Mouse (Mus musculus) stomach, embryonic 16.5 days (tissue): ENCODE measurements around the gene Adam12. TPM values are rescaled to one million over a fixed set of nuclear protein-coding genes. Genes with fewer than 3 reads are reported as not detected.

Source experiments
- ATAC-seq: fragments of 200-750 bp; cut with Nextera tagmentation; 2 replicates; pipeline ENCODE4 v1.8.0; 2017; ENCODE audit warnings: moderate number of reproducible peaks, moderate TSS enrichment; ENCODE audit not compliant: insufficient read depth, low FRiP score
- H3K27ac ChIP-seq: fragments of 300-500 bp; sonication (generic); 2 replicates; pipeline ENCODE4 v1.5.1; 2014; ENCODE audit warnings: low read length
- H3K27me3 ChIP-seq: fragments of 300-500 bp; sonication (generic); 2 replicates; pipeline ENCODE4 v1.6.1; 2014; ENCODE audit warnings: low read length, control low read depth, mixed read lengths; ENCODE audit not compliant: control insufficient read depth, insufficient read depth
- H3K36me3 ChIP-seq: fragments of 300-500 bp; sonication (generic); 2 replicates; pipeline ENCODE4 v1.6.1; 2014; ENCODE audit warnings: low read length; ENCODE audit not compliant: control insufficient read depth, insufficient read depth
- H3K4me1 ChIP-seq: fragments of 300-500 bp; sonication (generic); 2 replicates; pipeline ENCODE4 v1.6.1; 2014; ENCODE audit warnings: low read length, control low read depth, mixed read lengths; ENCODE audit not compliant: control insufficient read depth, insufficient read depth
- H3K4me2 ChIP-seq: fragments of 300-500 bp; sonication (generic); 2 replicates; pipeline ENCODE4 v1.6.1; 2014; ENCODE audit warnings: low read depth, low read length, mixed read lengths
- H3K4me3 ChIP-seq: fragments of 300-500 bp; sonication (generic); replicated peaks from 2 replicates; pipeline ENCODE4 v1.5.1; 2014; ENCODE audit warnings: mild to moderate bottlenecking, low read length
- H3K9ac ChIP-seq: fragments of 300-500 bp; sonication (generic); 2 replicates; pipeline ENCODE4 v1.6.1; 2014; ENCODE audit warnings: low read length
- H3K9me3 ChIP-seq: fragments of 300-500 bp; sonication (generic); replicated peaks from 2 replicates; pipeline ENCODE4 v1.6.1; 2016; ENCODE audit warnings: low read length, control low read depth; ENCODE audit not compliant: control insufficient read depth
- WGBS: fragments of 180-500 bp; shearing (Covaris S2); extraction: QIAGEN DNeasy Blood & Tissue Kit; methylation state at CpG from one replicate; pipeline ENCODE4 v1.1.7; 2014; 5-methylcytosine and 5-hydroxymethylcytosine counted together
- polyA plus RNA-seq: library from polyadenylated mRNA; unstranded; fragments of >200 nt; fragmentation: Nextera tagmentation; extraction: Ambion mirVana; gene quantifications from 2 replicates; pipeline ENCODE4 v1.2.1, GENCODE M21; 2015

Adam12 gene
- polyA plus RNA-seq, 1 experiment from 2014 or later: 4.4 TPM

- Histone ChIP-seq H3K27me3 (no peaks in the 10 kb centered on the region), H3K9ac (no peak overlapping the region), H3K9me3 (no peaks in the 10 kb centered on the region), H3K27ac (no peak overlapping the region), H3K4me3 (no peak overlapping the region), H3K36me3 (no peaks in the 10 kb centered on the region), H3K4me1 (peaks cover 5% of the 10 kb centered on the region; the same call in 1 of the 2 replicates), H3K4me2 (no peak overlapping the region)
- 73% methylated on average over 5 of the region's 5 CpGs for WGBS
- peak; percentile 50; the same call in 1 of the 2 replicates for ATAC-seq
Observed at GRCm38 (mm10) chr7:133919918-133920317, 312.0 kb downstream of the Adam12 start.

- no peak overlapping the region for H3K4me2 ChIP-seq
- ATAC-seq: no peak
- no peaks in the 10 kb centered on the region for H3K36me3 ChIP-seq
- no peak overlapping the region for H3K9ac ChIP-seq
- 68% methylated on average over 5 of the region's 5 CpGs for WGBS
- peaks cover 5% of the 10 kb centered on the region; the same call in 1 of the 2 replicates for H3K4me1 ChIP-seq
- no peak overlapping the region for H3K27ac ChIP-seq
- H3K9me3 ChIP-seq: no peaks in the 10 kb centered on the region
- no peaks in the 10 kb centered on the region for H3K27me3 ChIP-seq
- no peak overlapping the region for H3K4me3 ChIP-seq
Observed at GRCm38 (mm10) chr7:133919306-133919705, 312.6 kb downstream of the Adam12 start.

GRCm38 (mm10) chr7:133916230-133916629 is 315.7 kb downstream of the Adam12 start:
- Histone ChIP-seq H3K27me3 (no peaks in the 10 kb centered on the region), H3K9me3 (no peaks in the 10 kb centered on the region), H3K9ac (no peak overlapping the region), H3K4me3 (no peak overlapping the region), H3K4me2 (no peak overlapping the region), H3K36me3 (no peaks in the 10 kb centered on the region), H3K27ac (no peak overlapping the region), H3K4me1 (no peaks in the 10 kb centered on the region)
- no peak for ATAC-seq
- 82% methylated on average over 9 of the region's 9 CpGs for WGBS

GRCm38 (mm10) chr7:133911881-133912280 is 320.1 kb downstream of the Adam12 start:
- no peak overlapping the region for H3K4me3 ChIP-seq
- WGBS: 76% methylated on average over 3 of the region's 3 CpGs

GRCm38 (mm10) chr7:133909833-133910375 is 322.0 kb downstream of the Adam12 start:
- Histone ChIP-seq H3K4me1 (no peaks in the 10 kb centered on the region), H3K27ac (no peak overlapping the region), H3K4me2 (no peak overlapping the region), H3K27me3 (no peaks in the 10 kb centered on the region), H3K4me3 (no peak overlapping the region), H3K9ac (no peak overlapping the region), H3K9me3 (no peaks in the 10 kb centered on the region; the same call in 1 of the 2 replicates), H3K36me3 (no peaks in the 10 kb centered on the region)
- 50% methylated on average over 7 of the region's 7 CpGs for whole genome bisulfite sequencing
- ATAC-seq: no peak

More at GRCm38 (mm10) chr7:133911881-133912280, 320.1 kb downstream of the Adam12 start:
- Histone ChIP-seq H3K9ac (no peak overlapping the region), H3K27ac (no peak overlapping the region), H3K36me3 (no peaks in the 10 kb centered on the region), H3K27me3 (no peaks in the 10 kb centered on the region), H3K9me3 (no peaks in the 10 kb centered on the region), H3K4me2 (no peak overlapping the region), H3K4me1 (no peaks in the 10 kb centered on the region)
- ATAC-seq: no peak

GRCm38 (mm10) chr7:133908966-133909365 is 323.0 kb downstream of the Adam12 start:
- H3K27ac ChIP-seq: no peak overlapping the region
- H3K27me3 ChIP-seq: no peaks in the 10 kb centered on the region
- H3K9me3 ChIP-seq: no peaks in the 10 kb centered on the region; the same call in 1 of the 2 replicates
- no peak overlapping the region for H3K4me2 ChIP-seq
- 88% methylated on average over 4 of the region's 4 CpGs for WGBS
- H3K4me3 ChIP-seq: no peak overlapping the region
- no peaks in the 10 kb centered on the region for H3K4me1 ChIP-seq
- ATAC-seq: no peak
- H3K9ac ChIP-seq: no peak overlapping the region
- H3K36me3 ChIP-seq: no peaks in the 10 kb centered on the region

- Histone ChIP-seq H3K9ac (no peak overlapping the region), H3K4me1 (no peaks in the 10 kb centered on the region), H3K9me3 (no peaks in the 10 kb centered on the region), H3K4me2 (no peak overlapping the region), H3K27me3 (no peaks in the 10 kb centered on the region; the same call in 1 of the 2 replicates), H3K36me3 (no peaks in the 10 kb centered on the region), H3K4me3 (no peak overlapping the region), H3K27ac (no peak overlapping the region)
- no peak for ATAC-seq
- 85% methylated on average over 4 of the region's 4 CpGs for WGBS
Observed at GRCm38 (mm10) chr7:133899391-133899790, 332.6 kb downstream of the Adam12 start.

- Histone ChIP-seq H3K36me3 (no peaks in the 10 kb centered on the region), H3K4me1 (no peaks in the 10 kb centered on the region), H3K9me3 (no peaks in the 10 kb centered on the region), H3K4me3 (no peak overlapping the region), H3K4me2 (no peak overlapping the region), H3K27ac (no peak overlapping the region), H3K27me3 (no peaks in the 10 kb centered on the region), H3K9ac (no peak overlapping the region)
- ATAC-seq: no peak
- WGBS: 75% methylated on average over 4 of the region's 4 CpGs
Observed at GRCm38 (mm10) chr7:133891796-133892195, 340.1 kb downstream of the Adam12 start.

GRCm38 (mm10) chr7:133891298-133891697 is 340.6 kb downstream of the Adam12 start:
- 88% methylated on average over 9 of the region's 9 CpGs for WGBS
- no peaks in the 10 kb centered on the region for H3K27me3 ChIP-seq
- no peaks in the 10 kb centered on the region for H3K36me3 ChIP-seq
- H3K9ac ChIP-seq: no peak overlapping the region
- H3K4me1 ChIP-seq: no peaks in the 10 kb centered on the region
- H3K27ac ChIP-seq: no peak overlapping the region
- ATAC-seq: no peak
- H3K9me3 ChIP-seq: no peaks in the 10 kb centered on the region
- no peak overlapping the region for H3K4me3 ChIP-seq
- no peak overlapping the region for H3K4me2 ChIP-seq
